Mouse (Mus musculus) liver, postnatal 0 days (tissue): Measurements from ENCODE around the gene Kcnj16. TPM values are rescaled to one million over a fixed set of nuclear protein-coding genes. Genes with fewer than 3 reads are reported as not detected.

Experiments
- ATAC-seq: fragments of 200-750 bp; cut with Nextera tagmentation; 2 replicates; pipeline ENCODE4 v1.8.0; 2017; ENCODE audit warnings: mild to moderate bottlenecking, moderate library complexity
- DNase-seq: peaks from one replicate; pipeline ENCODE4 v3.0.0-alpha.2; 2016
- H3K27ac ChIP-seq: fragments of 300-500 bp; sonication (generic); 2 replicates; pipeline ENCODE4 v1.5.1; 2014; ENCODE audit warnings: antibody characterized with exemption, moderate library complexity, mild to moderate bottlenecking, low read depth
- H3K27me3 ChIP-seq: fragments of 300-500 bp; sonication (generic); 2 replicates; pipeline ENCODE4 v1.6.1; 2014; ENCODE audit warnings: low read length, control low read depth, mixed read lengths; ENCODE audit not compliant: insufficient read depth
- H3K36me3 ChIP-seq: fragments of 300-500 bp; sonication (generic); replicated peaks from 2 replicates; pipeline ENCODE4 v1.6.1; 2014; ENCODE audit warnings: mild to moderate bottlenecking, control low read depth, low read length, moderate library complexity, mixed read lengths; ENCODE audit not compliant: insufficient read depth
- H3K4me1 ChIP-seq: fragments of 300-500 bp; sonication (generic); 2 replicates; pipeline ENCODE4 v1.6.1; 2014; ENCODE audit warnings: antibody characterized with exemption, mild to moderate bottlenecking, control low read depth; ENCODE audit not compliant: insufficient read depth
- H3K4me2 ChIP-seq: fragments of 300-500 bp; sonication (generic); 2 replicates; pipeline ENCODE4 v1.6.1; 2014; ENCODE audit warnings: low read depth, mild to moderate bottlenecking, low read length, moderate library complexity, mixed read lengths
- H3K4me3 ChIP-seq: fragments of 300-500 bp; sonication (generic); 2 replicates; pipeline ENCODE4 v1.5.1; 2014; ENCODE audit warnings: low read depth, low read length
- H3K9ac ChIP-seq: fragments of 300-500 bp; sonication (generic); replicated peaks from 2 replicates; pipeline ENCODE4 v1.6.1; 2014; ENCODE audit warnings: mild to moderate bottlenecking, moderate library complexity
- H3K9me3 ChIP-seq: fragments of 300-500 bp; sonication (generic); 2 replicates; pipeline ENCODE4 v1.6.1; 2016; ENCODE audit warnings: mild to moderate bottlenecking, control low read depth, low read length, mixed read lengths
- CTCF ChIP-seq: sonication (generic); IDR thresholded peaks from 2 replicates; pipeline ENCODE4 v1.5.1; 2016; ENCODE audit warnings: antibody characterized with exemption, low read depth
- EP300 ChIP-seq: IDR thresholded peaks from 2 replicates; pipeline ENCODE4 v1.6.1; 2016; ENCODE audit warnings: antibody characterized with exemption, low read depth, mild to moderate bottlenecking
- WGBS: fragments of 180-500 bp; shearing (Covaris S2); extraction: QIAGEN DNeasy Blood & Tissue Kit; methylation state at CpG from one replicate; pipeline ENCODE4 v1.1.7; 2014; ENCODE audit not compliant: insufficient replicate concordance; 5-methylcytosine and 5-hydroxymethylcytosine counted together
- polyA plus RNA-seq: library from polyadenylated mRNA; unstranded; fragments of >200 nt; fragmentation: Nextera tagmentation; extraction: Ambion mirVana; gene quantifications from 2 replicates; pipeline ENCODE4 v1.2.1, GENCODE M21; 2015

Gene Kcnj16
- polyA plus RNA-seq, 1 experiment from 2014 or later = 0.52 TPM

GRCm38 (mm10) chr11:110997211-110997610, 29.4 kb downstream of the Kcnj16 start:
- Histone ChIP-seq H3K9me3 (no peaks in the 10 kb centered on the region), H3K4me3 (no peak overlapping the region), H3K36me3 (no peaks in the 10 kb centered on the region), H3K27ac (0 out of 2 replicates have a peak overlapping the region, but pooled peaks have one; percentile 7), H3K4me2 (no peak overlapping the region), H3K4me1 (no peaks in the 10 kb centered on the region), H3K9ac (no peak overlapping the region), H3K27me3 (no peaks in the 10 kb centered on the region)
- DNase-seq (no peak), ATAC-seq (no peak)
- TF ChIP-seq EP300 (no peak), CTCF (no peak)
- 67% methylated on average over 9 of the region's 9 CpGs for WGBS

DNA sequence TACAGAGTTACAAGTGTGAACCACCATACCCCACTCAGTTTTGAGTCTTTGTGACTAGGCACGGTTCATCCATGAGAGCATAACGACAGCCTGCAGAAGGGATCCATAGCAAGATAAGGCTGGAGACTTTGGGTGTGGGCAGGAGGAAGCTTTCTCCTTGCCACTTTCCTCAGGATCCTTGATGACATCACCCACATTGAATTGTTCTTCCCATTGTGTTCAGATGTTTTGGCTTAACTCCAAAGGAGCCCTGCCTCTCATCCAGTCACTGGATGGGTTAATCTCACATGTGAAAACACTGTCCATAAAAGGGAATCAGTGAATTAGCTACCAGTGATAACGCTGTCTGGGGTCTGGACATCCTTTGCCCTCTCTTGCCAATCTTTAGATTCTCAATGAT, 37.3 kb downstream of the Kcnj16 start:
- WGBS = 48% methylated on average over 3 of the region's 3 CpGs
- no peaks in the 10 kb centered on the region for H3K27me3 ChIP-seq

GRCm38 (mm10) chr11:111009471-111009870, 41.6 kb downstream of the Kcnj16 start:
- no peak overlapping the region for H3K4me3 ChIP-seq
- no peak overlapping the region for H3K9ac ChIP-seq
- ATAC-seq (no peak), DNase-seq (no peak)
- H3K4me1 ChIP-seq = no peaks in the 10 kb centered on the region
- no peaks in the 10 kb centered on the region for H3K9me3 ChIP-seq
- no peak overlapping the region for H3K4me2 ChIP-seq
- H3K27me3 ChIP-seq = no peaks in the 10 kb centered on the region
- no peaks in the 10 kb centered on the region for H3K36me3 ChIP-seq
- H3K27ac ChIP-seq = no peak overlapping the region
- TF ChIP-seq CTCF = no peak
- TF ChIP-seq EP300 = no peak
- 68% methylated on average over 3 of the region's 3 CpGs for WGBS

More for the DNA sequence above, 37.3 kb downstream of the Kcnj16 start:
- ATAC-seq (no peak), DNase-seq (no peak)
- no peak overlapping the region for H3K4me2 ChIP-seq
- no peaks in the 10 kb centered on the region for H3K4me1 ChIP-seq
- H3K9ac ChIP-seq = no peak overlapping the region
- no peak overlapping the region for H3K27ac ChIP-seq
- H3K36me3 ChIP-seq = no peaks in the 10 kb centered on the region
- no peak overlapping the region for H3K4me3 ChIP-seq
- TF ChIP-seq CTCF (no peak), EP300 (no peak)
- no peaks in the 10 kb centered on the region for H3K9me3 ChIP-seq

DNA sequence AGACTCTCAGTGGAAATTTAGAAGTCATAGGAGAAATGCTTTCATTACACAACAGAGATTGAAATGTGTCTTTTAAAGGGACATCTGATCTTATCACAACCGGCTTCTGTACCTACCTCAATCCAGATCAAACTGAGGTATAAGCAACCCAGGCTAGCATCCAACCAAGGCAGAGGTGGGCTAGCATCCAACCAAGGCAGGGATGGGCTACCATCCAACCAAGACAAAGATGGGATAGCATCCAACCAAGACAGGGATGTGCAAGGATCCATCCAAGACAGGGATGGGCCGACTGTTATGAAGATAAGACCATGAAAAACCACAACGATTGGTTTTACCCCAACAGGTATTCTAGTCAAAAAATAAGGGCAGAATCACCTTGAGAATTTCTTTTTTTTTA, 48.4 kb downstream of the Kcnj16 start:
- DNase-seq (no peak), ATAC-seq (no peak)
- H3K4me2 ChIP-seq = no peak overlapping the region
- no peak for TF ChIP-seq EP300
- no peak for TF ChIP-seq CTCF
- no peak overlapping the region for H3K9ac ChIP-seq
- H3K4me1 ChIP-seq = no peaks in the 10 kb centered on the region
- no peak overlapping the region for H3K27ac ChIP-seq
- no peaks in the 10 kb centered on the region for H3K9me3 ChIP-seq
- WGBS = 85% methylated on average over 3 of the region's 3 CpGs
- no peaks in the 10 kb centered on the region for H3K27me3 ChIP-seq
- no peak overlapping the region for H3K4me3 ChIP-seq
- no peaks in the 10 kb centered on the region for H3K36me3 ChIP-seq

DNA sequence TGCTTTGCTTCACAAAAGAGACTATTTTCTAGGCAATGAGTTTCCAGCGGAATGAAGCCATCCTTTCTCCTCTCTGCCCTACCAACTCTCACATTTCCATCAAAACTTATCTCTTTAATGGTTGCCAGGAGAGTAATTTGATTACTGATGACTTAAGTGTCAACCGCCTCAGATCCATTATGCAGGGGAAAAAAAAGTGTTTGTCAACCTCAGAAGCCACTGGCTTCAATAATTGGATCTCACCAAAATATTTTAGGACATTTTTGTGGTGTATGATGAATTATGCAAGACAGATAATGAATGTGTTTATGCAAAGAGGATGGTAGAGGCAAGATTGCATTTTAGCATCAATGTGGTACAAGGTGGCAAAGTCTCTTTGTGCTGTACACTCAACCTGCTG, 52.4 kb downstream of the Kcnj16 start:
- WGBS = 69% methylated on average over 2 of the region's 2 CpGs
- Histone ChIP-seq H3K4me3 (no peak overlapping the region), H3K4me2 (no peak overlapping the region), H3K9ac (no peak overlapping the region), H3K4me1 (no peaks in the 10 kb centered on the region), H3K9me3 (no peaks in the 10 kb centered on the region), H3K27ac (no peak overlapping the region), H3K27me3 (no peaks in the 10 kb centered on the region), H3K36me3 (no peaks in the 10 kb centered on the region)
- TF ChIP-seq CTCF = no peak
- no peak for TF ChIP-seq EP300
- ATAC-seq (no peak), DNase-seq (no peak)

- H3K4me2 ChIP-seq = no peak overlapping the region
- H3K4me3 ChIP-seq = no peak overlapping the region
- H3K4me1 ChIP-seq = no peaks in the 10 kb centered on the region
- H3K27ac ChIP-seq = no peak overlapping the region
- 83% methylated on average over 8 of the region's 8 CpGs for WGBS
- no peaks in the 10 kb centered on the region for H3K36me3 ChIP-seq
- DNase-seq (no peak), ATAC-seq (no peak)
- H3K27me3 ChIP-seq = no peaks in the 10 kb centered on the region
- no peak overlapping the region for H3K9ac ChIP-seq
- no peaks in the 10 kb centered on the region for H3K9me3 ChIP-seq
- TF ChIP-seq EP300 (no peak), CTCF (no peak)
Measured at GRCm38 (mm10) chr11:111022681-111023281, 54.9 kb downstream of the Kcnj16 start.
